Mouse (Mus musculus): ENCODE data around the gene Flrt2.

GRCm38 (mm10) chr12:95770251-95770650 lies 78.2 kb downstream of the Flrt2 start:
- no peak for TF ChIP-seq CTCF (IDR thresholded peaks at IDR 0.05; ENCODE audit: insufficient read depth, low read length)
- no peak for TF ChIP-seq POLR2A (IDR thresholded peaks at IDR 0.05; ENCODE audit: borderline replicate concordance, extremely low read depth, low read depth, low read length)

All from lung, adult 2 months (tissue).